Mouse (Mus musculus): ENCODE measurements around the gene Ms4a12. TPM values are rescaled to one million over a fixed set of nuclear protein-coding genes. Genes with fewer than 3 reads are reported as not detected.
"Not testable (repeated sequence)": the region's sequence is repeated elsewhere in the genome, so short reads cannot be mapped to it uniquely, and the experiment has no call there.

The Ms4a12 gene
- total RNA-seq (2021): not detected
- long read RNA-seq, experiment 1: 0 reads
- long read RNA-seq, experiment 2: 0 reads

DNA sequence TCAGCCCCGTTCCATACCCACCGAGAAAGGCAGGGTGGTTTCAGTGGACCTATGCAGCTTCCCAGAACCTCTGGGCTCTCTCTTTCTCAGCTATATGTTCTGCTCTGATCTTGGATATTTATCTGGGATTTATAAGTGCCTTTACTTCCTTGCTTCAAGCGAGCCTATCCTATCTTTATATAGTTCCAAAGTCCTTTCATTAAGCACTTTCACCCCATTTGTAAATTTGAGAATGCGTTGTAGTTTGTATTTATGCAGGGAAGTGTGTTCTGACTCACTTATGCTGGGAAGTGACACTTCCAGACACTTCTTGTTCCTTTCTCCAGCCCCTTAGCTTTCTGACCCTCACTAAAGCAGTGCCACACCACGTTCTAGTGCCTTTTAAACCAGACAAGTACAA, at the start of gene Ms4a12:
Gene Ms4a12, minus strand, starts transcription at position 101 of the 400 bp plus-strand sequence.
- no peak for DNase-seq (ENCODE audit: extremely low spot score in 1 of 2, low spot score in 2 of 2)
- TF ChIP-seq CTCF (IDR thresholded peaks at IDR 0.05): no peak
- intact Hi-C loops (cut with DNase I): no loop called here
- H3K4me3 ChIP-seq: no peak within 1 kb of the TSS
- no peak within 1 kb of the TSS for H3K27ac ChIP-seq

DNA sequence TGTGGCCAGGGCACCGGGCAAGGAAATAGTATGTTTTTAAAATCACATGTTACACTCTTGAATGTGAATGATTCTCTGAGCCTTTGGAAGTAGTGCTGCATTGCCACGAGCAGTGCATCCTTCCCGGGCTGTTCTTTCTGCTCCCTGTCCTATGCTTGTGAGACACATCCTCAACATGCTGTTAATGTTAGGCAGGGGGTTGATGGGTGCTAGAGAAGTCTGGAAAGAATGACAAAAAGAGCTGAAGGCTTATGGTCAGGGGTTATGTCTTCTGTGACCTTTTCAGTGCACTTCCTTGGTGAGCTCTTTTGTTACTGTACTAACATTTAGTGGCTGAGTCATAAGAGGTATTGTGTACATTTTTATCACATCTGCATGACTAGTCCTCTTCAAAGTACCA, 48.0 kb upstream of the Ms4a12 start:
- intact Hi-C loops (cut with DNase I): no loop called here
- no peak overlapping the region for H3K4me3 ChIP-seq
- no peak overlapping the region for H3K27ac ChIP-seq
- TF ChIP-seq CTCF (IDR thresholded peaks at IDR 0.05): no peak
- no peak for DNase-seq (ENCODE audit: extremely low spot score in 1 of 2, low spot score in 2 of 2)

DNA sequence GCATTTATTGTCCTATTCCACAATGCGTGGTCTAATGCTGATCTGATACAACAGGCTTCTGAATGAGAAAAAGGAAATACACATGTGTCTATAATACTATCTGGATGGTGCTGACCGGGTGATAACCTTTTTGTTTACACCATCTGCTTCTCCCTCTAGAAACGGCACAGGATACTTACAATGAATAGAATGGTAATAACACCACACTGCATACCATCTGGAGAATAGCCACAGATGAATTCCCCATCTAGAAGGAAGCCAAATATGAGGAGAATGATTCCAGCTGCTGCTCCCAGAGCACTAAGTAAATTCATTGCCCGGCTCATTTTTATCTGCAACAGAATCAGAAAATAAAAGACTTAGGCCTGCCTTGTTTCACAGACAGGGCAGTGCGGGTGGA, 44.2 kb upstream of the Ms4a12 start:
- no peak for DNase-seq (ENCODE audit: extremely low spot score in 1 of 2, low spot score in 2 of 2)
- no peak for TF ChIP-seq CTCF (IDR thresholded peaks at IDR 0.05)
- intact Hi-C loops (cut with DNase I): no loop called here
- Histone ChIP-seq H3K4me3 (no peak overlapping the region), H3K27ac (no peak overlapping the region)

DNA sequence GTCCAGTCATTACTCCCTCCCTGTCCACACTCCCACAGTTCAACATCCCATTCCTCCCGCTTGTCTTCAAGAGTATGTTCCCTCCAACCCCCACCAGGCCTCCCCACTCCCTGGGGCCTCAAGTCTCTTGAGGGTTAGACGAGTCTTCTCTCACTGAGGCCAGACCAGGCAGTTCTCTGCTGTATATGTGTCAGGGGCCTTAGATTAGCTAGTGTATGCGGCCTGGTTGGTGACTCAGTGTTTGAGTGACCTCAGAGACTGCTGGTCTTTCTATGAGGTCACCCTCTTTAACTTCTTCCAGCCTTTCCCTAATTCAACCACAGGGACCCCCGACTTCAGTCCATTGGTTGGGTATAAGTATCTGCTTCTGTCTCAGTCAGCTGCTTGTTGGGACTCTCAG, 34.7 kb upstream of the Ms4a12 start:
- no peak for DNase-seq (ENCODE audit: extremely low spot score in 1 of 2, low spot score in 2 of 2)
- no peak overlapping the region for H3K27ac ChIP-seq
- H3K4me3 ChIP-seq: no peak overlapping the region
- TF ChIP-seq CTCF (IDR thresholded peaks at IDR 0.05): no peak
- intact Hi-C loops (cut with DNase I): no loop called here

DNA sequence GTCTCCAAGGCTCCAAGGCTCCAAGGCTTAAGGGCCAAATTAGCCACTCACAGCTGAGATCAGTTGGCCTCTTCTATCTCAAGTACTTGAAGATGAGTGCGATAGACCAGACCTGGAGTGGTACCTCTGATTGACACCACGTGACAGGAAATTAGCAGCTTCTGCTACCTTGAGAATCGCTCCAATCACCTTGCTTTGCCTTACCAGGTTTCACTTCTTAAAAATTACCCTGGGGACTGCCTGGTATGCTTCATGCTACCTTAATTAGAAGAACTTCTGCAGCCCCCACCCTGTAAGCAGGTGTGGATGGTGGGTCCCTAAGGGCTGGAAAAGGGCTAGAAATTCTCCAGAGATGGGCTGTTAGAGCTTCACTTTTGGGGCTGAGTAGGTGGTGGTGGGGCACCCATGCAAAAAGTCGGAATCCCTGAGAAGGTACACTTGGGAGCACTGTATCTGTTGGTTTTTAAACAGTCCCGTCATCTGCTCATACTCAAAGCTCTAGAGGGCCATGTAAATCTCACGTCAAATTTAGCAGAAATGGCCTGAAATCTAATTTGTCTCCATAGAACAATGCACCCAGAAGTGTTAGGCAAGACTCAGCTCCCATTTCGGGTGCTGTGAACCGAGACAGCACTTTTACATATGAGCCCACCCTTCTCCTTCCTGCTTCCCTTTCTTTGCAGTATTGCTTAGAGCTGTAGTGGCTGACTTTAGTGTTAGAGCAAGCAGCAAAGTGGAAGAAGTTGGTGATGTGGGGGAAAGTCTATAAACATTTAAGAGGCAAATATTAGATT, 34.0 kb upstream of the Ms4a12 start, which contains the start of gene Ms4a1:
Gene Ms4a1, minus strand, starts transcription at position 190 of the 794 bp plus-strand sequence.
- no peak for TF ChIP-seq CTCF (IDR thresholded peaks at IDR 0.05)
- Histone ChIP-seq H3K4me3 (no peak within 1 kb of the TSS), H3K27ac (no peak within 1 kb of the TSS)
- DNase-seq (ENCODE audit: extremely low spot score in 1 of 2, low spot score in 2 of 2): no peak
- intact Hi-C loops (cut with DNase I): no loop called here

DNA sequence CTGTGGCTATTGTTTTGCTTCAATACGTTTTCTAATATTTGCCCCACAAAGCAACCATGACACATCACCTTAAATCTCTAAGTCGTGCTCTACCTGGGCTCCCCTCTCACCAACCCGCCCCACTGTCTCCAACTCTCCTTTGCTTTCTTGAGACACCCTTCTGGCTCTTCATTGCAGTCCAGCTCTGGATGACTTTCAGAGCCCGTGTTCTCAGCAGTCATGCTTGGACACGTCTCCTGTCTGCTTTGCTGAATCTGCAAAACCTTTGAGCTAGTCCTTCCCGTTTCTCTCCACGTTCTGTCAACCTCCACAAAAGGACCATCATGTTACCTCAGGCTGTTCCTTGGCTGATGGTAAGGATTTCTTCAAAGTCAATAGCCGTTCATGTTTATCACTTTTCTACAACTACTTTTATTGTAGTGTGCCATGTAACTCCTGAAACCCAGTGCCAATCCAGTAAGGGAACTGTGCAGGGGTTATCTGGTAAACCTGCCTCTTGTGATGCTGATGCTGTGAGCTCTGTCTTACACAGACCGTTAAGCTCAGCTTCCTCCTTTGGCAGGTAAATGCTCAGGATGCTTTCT, 32.4 kb upstream of the Ms4a12 start:
- H3K4me3 ChIP-seq: no peak overlapping the region
- intact Hi-C loops (cut with DNase I): no loop called here
- no peak for TF ChIP-seq CTCF (IDR thresholded peaks at IDR 0.05)
- no peak for DNase-seq (ENCODE audit: extremely low spot score in 1 of 2, low spot score in 2 of 2)
- no peak overlapping the region for H3K27ac ChIP-seq

DNA sequence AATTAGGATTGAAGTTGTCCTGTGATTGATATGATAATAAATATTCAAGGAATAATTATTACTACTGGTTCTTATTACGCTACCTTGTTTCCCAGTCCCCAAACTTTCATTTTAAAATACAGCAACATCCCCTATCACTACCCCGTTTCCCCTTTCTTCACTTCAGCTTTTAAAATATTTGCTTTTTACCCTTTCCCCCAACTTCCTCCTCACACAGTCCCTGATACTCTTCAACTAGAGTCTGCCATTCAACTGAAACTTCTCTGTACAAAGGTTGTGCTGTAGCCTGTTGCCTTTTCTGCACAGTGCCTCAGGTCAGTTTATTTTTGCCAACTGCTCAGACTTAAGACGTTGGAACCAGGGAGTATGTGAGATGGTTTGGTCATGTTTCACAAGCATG, 31.3 kb upstream of the Ms4a12 start:
- no peak for TF ChIP-seq CTCF (IDR thresholded peaks at IDR 0.05)
- intact Hi-C loops (cut with DNase I): no loop called here
- H3K4me3 ChIP-seq: no peak overlapping the region
- no peak for DNase-seq (ENCODE audit: extremely low spot score in 1 of 2, low spot score in 2 of 2)
- no peak overlapping the region for H3K27ac ChIP-seq

DNA sequence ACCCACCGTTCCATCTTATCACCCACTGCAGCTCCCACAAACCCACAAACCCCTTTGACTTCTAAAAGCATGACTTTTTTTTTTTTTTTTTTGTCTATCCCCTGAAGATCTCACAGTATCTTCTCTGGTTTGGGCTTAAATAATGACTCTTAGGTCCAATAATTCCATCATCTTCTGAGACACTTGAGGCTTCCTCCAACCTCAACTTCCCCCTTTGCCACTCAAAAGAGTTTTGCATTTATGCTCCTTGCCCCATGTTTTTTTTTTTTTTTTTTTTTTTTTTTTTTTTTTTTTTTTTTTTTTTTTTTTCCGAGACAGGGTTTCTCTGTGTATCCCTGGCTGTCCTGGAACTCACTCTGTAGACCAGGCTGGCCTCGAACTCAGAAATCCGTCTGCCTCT, 30.7 kb upstream of the Ms4a12 start:
- H3K4me3 ChIP-seq; DNase-seq (ENCODE audit: extremely low spot score in 1 of 2, low spot score in 2 of 2); intact Hi-C loops (cut with DNase I); H3K27ac ChIP-seq: not testable (repeated sequence)

DNA sequence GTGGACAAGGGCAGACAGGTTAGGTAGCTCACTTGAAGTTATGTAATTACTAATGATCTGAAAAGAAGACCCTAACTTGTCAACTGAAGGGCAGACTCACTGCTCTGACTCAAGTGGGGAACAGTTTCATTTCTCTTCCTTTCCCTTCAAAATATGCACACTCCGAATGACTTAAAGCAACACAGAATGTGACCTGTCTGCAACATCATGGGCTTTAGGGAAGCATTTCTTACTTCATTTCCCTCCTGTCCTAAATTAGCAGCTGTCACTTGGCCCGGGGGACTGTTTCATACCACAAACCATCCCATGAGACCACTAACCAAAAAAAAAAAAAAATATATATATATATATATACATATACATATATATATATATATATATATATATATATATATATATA, 29.3 kb upstream of the Ms4a12 start:
- no peak for DNase-seq (ENCODE audit: extremely low spot score in 1 of 2, low spot score in 2 of 2)
- Histone ChIP-seq H3K27ac (no peak overlapping the region), H3K4me3 (no peak overlapping the region)
- no peak for TF ChIP-seq CTCF (IDR thresholded peaks at IDR 0.05)
- intact Hi-C loops (cut with DNase I): no loop called here

DNA sequence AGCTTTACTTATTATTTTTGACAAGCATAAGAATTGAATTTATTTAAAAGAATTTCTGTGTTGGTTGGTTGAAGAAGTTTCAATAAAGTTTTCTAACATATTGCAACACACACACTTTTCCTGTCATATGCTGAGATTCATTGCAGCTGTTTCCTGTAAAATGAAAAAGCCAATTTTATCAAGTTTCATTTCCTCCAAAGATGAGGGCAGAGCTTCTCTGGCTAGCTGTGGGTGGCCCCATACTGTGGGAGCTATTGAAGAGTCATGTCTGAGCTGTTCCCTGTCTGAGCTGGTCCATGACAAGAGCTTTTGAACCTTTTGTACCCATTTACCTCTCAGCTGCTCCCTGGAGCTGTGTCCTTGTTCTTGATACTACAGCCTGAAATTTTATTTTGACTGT, 12.0 kb upstream of the Ms4a12 start:
- H3K27ac ChIP-seq: no peak overlapping the region
- H3K4me3 ChIP-seq: no peak overlapping the region
- TF ChIP-seq CTCF (IDR thresholded peaks at IDR 0.05): no peak
- intact Hi-C loops (cut with DNase I): no loop called here
- no peak for DNase-seq (ENCODE audit: extremely low spot score in 1 of 2, low spot score in 2 of 2)

DNA sequence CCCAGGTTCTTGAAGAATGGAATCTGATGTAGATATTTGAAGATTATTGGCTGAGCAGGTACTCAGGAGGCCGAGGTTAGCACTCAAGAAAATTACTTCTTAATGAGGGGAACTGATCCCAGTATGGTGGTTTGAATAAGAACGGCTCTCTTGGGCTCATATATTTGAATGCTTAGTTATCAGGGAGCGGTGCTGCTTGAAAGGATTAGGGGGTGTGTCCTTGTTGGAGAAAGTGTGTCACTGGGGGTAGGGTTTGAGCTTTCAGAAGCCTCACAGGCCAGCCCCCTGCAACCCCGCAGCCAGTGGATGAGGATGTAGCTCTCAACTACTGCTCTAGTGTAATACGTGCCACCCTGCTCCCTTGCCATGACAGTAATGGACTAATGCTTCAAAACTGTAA, 10.3 kb upstream of the Ms4a12 start:
- DNase-seq (ENCODE audit: extremely low spot score in 1 of 2, low spot score in 2 of 2): no peak
- Histone ChIP-seq H3K4me3 (no peak overlapping the region), H3K27ac (no peak overlapping the region)
- TF ChIP-seq CTCF (IDR thresholded peaks at IDR 0.05): no peak
- intact Hi-C loops (cut with DNase I): no loop called here

DNA sequence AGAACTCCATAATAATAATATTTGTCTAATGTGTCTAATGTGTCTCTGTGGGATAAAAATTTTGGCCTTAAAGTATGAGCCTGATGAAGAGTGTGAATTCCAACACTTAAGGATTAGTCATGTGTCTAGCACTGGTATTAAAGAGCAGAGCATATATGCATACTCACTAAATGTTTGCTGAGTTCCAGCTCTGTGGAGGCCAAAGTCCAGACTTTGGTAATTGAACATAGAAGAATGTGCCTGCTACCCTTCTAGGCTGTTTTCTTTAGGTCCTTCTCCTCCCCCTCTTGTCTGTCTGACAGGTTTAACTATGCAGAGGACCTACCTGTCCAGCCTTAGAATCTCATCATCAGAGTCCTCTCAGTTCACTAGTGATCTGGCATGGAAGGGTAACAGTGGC, 3.6 kb upstream of the Ms4a12 start:
- Histone ChIP-seq H3K4me3 (no peak overlapping the region), H3K27ac (no peak overlapping the region)
- TF ChIP-seq CTCF (IDR thresholded peaks at IDR 0.05): no peak
- intact Hi-C loops (cut with DNase I): no loop called here
- DNase-seq (ENCODE audit: extremely low spot score in 1 of 2, low spot score in 2 of 2): no peak

Measured in left cerebral cortex, adult 2 months (tissue).